Mouse (Mus musculus): ENCODE measurements at regions not wholly inside any gene's neighbourhood (a gene's known extent, or its start where the extent isn't known, plus 50 kb on each side); places are given as distances from the start of the nearest gene placed in this dataset.

GRCm38 (mm10) chr4:93451357-93451756, 116.0 kb upstream of the Tusc1 start:
- no peaks in the 10 kb centered on the region for H3K4me1 ChIP-seq (replicated peaks; ENCODE audit: control insufficient read depth, insufficient read depth, low read length)
- WGBS, result 38% methylated on average over 3 of the region's 3 CpGs
- no peak overlapping the region for H3K9ac ChIP-seq (ENCODE audit: low read depth, low read length)
- H3K27me3 ChIP-seq (replicated peaks; ENCODE audit: control insufficient read depth, insufficient read depth, low read length), result no peaks in the 10 kb centered on the region
- no peaks in the 10 kb centered on the region for H3K36me3 ChIP-seq (ENCODE audit: control insufficient read depth, insufficient read depth, low read length)
- H3K4me3 ChIP-seq (ENCODE audit: low read depth, low read length), result no peak overlapping the region
- no peaks in the 10 kb centered on the region for H3K9me3 ChIP-seq (ENCODE audit: control insufficient read depth, low read length)
- DNase-seq (ENCODE audit: low spot score) (no peak), ATAC-seq (replicated peaks; ENCODE audit: low FRiP score) (no peak)
- H3K4me2 ChIP-seq, result no peak overlapping the region
- no peak overlapping the region for H3K27ac ChIP-seq (ENCODE audit: low read depth, low read length)

GRCm38 (mm10) chr4:93450831-93451230, 115.5 kb upstream of the Tusc1 start:
- Histone ChIP-seq H3K27me3 (replicated peaks; ENCODE audit: control insufficient read depth, insufficient read depth, low read length) (no peaks in the 10 kb centered on the region), H3K9ac (ENCODE audit: low read depth, low read length) (no peak overlapping the region), H3K4me1 (replicated peaks; ENCODE audit: control insufficient read depth, insufficient read depth, low read length) (no peaks in the 10 kb centered on the region), H3K36me3 (ENCODE audit: control insufficient read depth, insufficient read depth, low read length) (no peaks in the 10 kb centered on the region), H3K4me2 (no peak overlapping the region), H3K9me3 (ENCODE audit: control insufficient read depth, low read length) (no peaks in the 10 kb centered on the region), H3K4me3 (ENCODE audit: low read depth, low read length) (no peak overlapping the region), H3K27ac (ENCODE audit: low read depth, low read length) (no peak overlapping the region)
- WGBS, result 83% methylated on average over 1 of the region's 1 CpGs
- DNase-seq (ENCODE audit: low spot score) (no peak), ATAC-seq (replicated peaks; ENCODE audit: low FRiP score) (no peak)

GRCm38 (mm10) chr4:93444666-93445065, 109.4 kb upstream of the Tusc1 start:
- no peaks in the 10 kb centered on the region for H3K27me3 ChIP-seq (replicated peaks; ENCODE audit: control insufficient read depth, insufficient read depth, low read length)
- ATAC-seq (replicated peaks; ENCODE audit: low FRiP score) (no peak), DNase-seq (ENCODE audit: low spot score) (no peak)
- H3K4me2 ChIP-seq, result no peak overlapping the region
- H3K4me1 ChIP-seq (replicated peaks; ENCODE audit: control insufficient read depth, insufficient read depth, low read length), result no peaks in the 10 kb centered on the region
- no peaks in the 10 kb centered on the region for H3K9me3 ChIP-seq (ENCODE audit: control insufficient read depth, low read length)
- no peak overlapping the region for H3K27ac ChIP-seq (ENCODE audit: low read depth, low read length)
- H3K36me3 ChIP-seq (ENCODE audit: control insufficient read depth, insufficient read depth, low read length), result no peaks in the 10 kb centered on the region
- no peak overlapping the region for H3K4me3 ChIP-seq (ENCODE audit: low read depth, low read length)
- H3K9ac ChIP-seq (ENCODE audit: low read depth, low read length), result no peak overlapping the region

GRCm38 (mm10) chr4:93438587-93439336, 103.5 kb upstream of the Tusc1 start:
- Histone ChIP-seq H3K9me3 (ENCODE audit: control insufficient read depth, low read length) (no peaks in the 10 kb centered on the region), H3K4me1 (replicated peaks; ENCODE audit: control insufficient read depth, insufficient read depth, low read length) (no peaks in the 10 kb centered on the region), H3K9ac (ENCODE audit: low read depth, low read length) (no peak overlapping the region), H3K27ac (ENCODE audit: low read depth, low read length) (no peak overlapping the region), H3K27me3 (replicated peaks; ENCODE audit: control insufficient read depth, insufficient read depth, low read length) (no peaks in the 10 kb centered on the region), H3K4me3 (ENCODE audit: low read depth, low read length) (no peak overlapping the region), H3K4me2 (no peak overlapping the region), H3K36me3 (ENCODE audit: control insufficient read depth, insufficient read depth, low read length) (no peaks in the 10 kb centered on the region)
- 71% methylated on average over 3 of the region's 3 CpGs for WGBS
- no peak for ATAC-seq (replicated peaks; ENCODE audit: low FRiP score)
- DNase-seq (ENCODE audit: low spot score), result no peak

- no peak for ATAC-seq (replicated peaks; ENCODE audit: low FRiP score)
- Histone ChIP-seq H3K27ac (ENCODE audit: low read depth, low read length) (no peak overlapping the region), H3K36me3 (ENCODE audit: control insufficient read depth, insufficient read depth, low read length) (no peaks in the 10 kb centered on the region), H3K9me3 (ENCODE audit: control insufficient read depth, low read length) (no peaks in the 10 kb centered on the region), H3K27me3 (replicated peaks; ENCODE audit: control insufficient read depth, insufficient read depth, low read length) (no peaks in the 10 kb centered on the region), H3K4me2 (no peak overlapping the region), H3K4me3 (ENCODE audit: low read depth, low read length) (no peak overlapping the region), H3K9ac (ENCODE audit: low read depth, low read length) (no peak overlapping the region), H3K4me1 (replicated peaks; ENCODE audit: control insufficient read depth, insufficient read depth, low read length) (no peaks in the 10 kb centered on the region)
- WGBS, result 46% methylated on average over 3 of the region's 3 CpGs
- DNase-seq (ENCODE audit: low spot score), result no peak
These were observed 102.2 kb upstream of the Tusc1 start for GRCm38 (mm10) chr4:93437386-93438130.

GRCm38 (mm10) chr4:93412695-93413094, 77.4 kb upstream of the Tusc1 start:
- H3K9me3 ChIP-seq (ENCODE audit: control insufficient read depth, low read length), result no peaks in the 10 kb centered on the region
- no peak overlapping the region for H3K27ac ChIP-seq (ENCODE audit: low read depth, low read length)
- no peak overlapping the region for H3K4me2 ChIP-seq
- H3K27me3 ChIP-seq (replicated peaks; ENCODE audit: control insufficient read depth, insufficient read depth, low read length), result no peaks in the 10 kb centered on the region
- H3K36me3 ChIP-seq (ENCODE audit: control insufficient read depth, insufficient read depth, low read length), result no peaks in the 10 kb centered on the region
- no peak overlapping the region for H3K4me3 ChIP-seq (ENCODE audit: low read depth, low read length)
- no peaks in the 10 kb centered on the region for H3K4me1 ChIP-seq (replicated peaks; ENCODE audit: control insufficient read depth, insufficient read depth, low read length)
- no peak overlapping the region for H3K9ac ChIP-seq (ENCODE audit: low read depth, low read length)
- DNase-seq (ENCODE audit: low spot score) (no peak), ATAC-seq (replicated peaks; ENCODE audit: low FRiP score) (no peak)

- H3K4me1 ChIP-seq (replicated peaks; ENCODE audit: control insufficient read depth, insufficient read depth, low read length), result no peaks in the 10 kb centered on the region
- no peak overlapping the region for H3K9ac ChIP-seq (ENCODE audit: low read depth, low read length)
These were observed 71.6 kb upstream of the Tusc1 start for GRCm38 (mm10) chr4:93406876-93407275.

GRCm38 (mm10) chr4:93400579-93400978, 65.3 kb upstream of the Tusc1 start:
- ATAC-seq (replicated peaks; ENCODE audit: low FRiP score) (no peak), DNase-seq (ENCODE audit: low spot score) (no peak)
- Histone ChIP-seq H3K27ac (ENCODE audit: low read depth, low read length) (no peak overlapping the region), H3K27me3 (replicated peaks; ENCODE audit: control insufficient read depth, insufficient read depth, low read length) (no peaks in the 10 kb centered on the region), H3K4me2 (no peak overlapping the region), H3K36me3 (ENCODE audit: control insufficient read depth, insufficient read depth, low read length) (no peaks in the 10 kb centered on the region), H3K9ac (ENCODE audit: low read depth, low read length) (no peak overlapping the region), H3K4me1 (replicated peaks; ENCODE audit: control insufficient read depth, insufficient read depth, low read length) (no peaks in the 10 kb centered on the region), H3K9me3 (ENCODE audit: control insufficient read depth, low read length) (no peaks in the 10 kb centered on the region), H3K4me3 (ENCODE audit: low read depth, low read length) (no peak overlapping the region)

More at GRCm38 (mm10) chr4:93406876-93407275, 71.6 kb upstream of the Tusc1 start:
- ATAC-seq (replicated peaks; ENCODE audit: low FRiP score) (no peak), DNase-seq (ENCODE audit: low spot score) (no peak)
- Histone ChIP-seq H3K9me3 (ENCODE audit: control insufficient read depth, low read length) (no peaks in the 10 kb centered on the region), H3K4me3 (ENCODE audit: low read depth, low read length) (no peak overlapping the region), H3K4me2 (no peak overlapping the region), H3K27ac (ENCODE audit: low read depth, low read length) (no peak overlapping the region), H3K27me3 (replicated peaks; ENCODE audit: control insufficient read depth, insufficient read depth, low read length) (no peaks in the 10 kb centered on the region), H3K36me3 (ENCODE audit: control insufficient read depth, insufficient read depth, low read length) (no peaks in the 10 kb centered on the region)
- 62% methylated on average over 2 of the region's 2 CpGs for WGBS
